Mouse (Mus musculus) c-Kit-positive CD71-positive TER-119-negative erythroid progenitor cells, embryonic 14.5 days (primary cell): Measurements from ENCODE around the gene Mettl8.

ENCODE experiments used
- DNase-seq: peaks from one replicate; pipeline ENCODE4 v3.0.0-alpha.2; 2013; ENCODE audit warnings: low read depth

Mettl8 gene

DNA sequence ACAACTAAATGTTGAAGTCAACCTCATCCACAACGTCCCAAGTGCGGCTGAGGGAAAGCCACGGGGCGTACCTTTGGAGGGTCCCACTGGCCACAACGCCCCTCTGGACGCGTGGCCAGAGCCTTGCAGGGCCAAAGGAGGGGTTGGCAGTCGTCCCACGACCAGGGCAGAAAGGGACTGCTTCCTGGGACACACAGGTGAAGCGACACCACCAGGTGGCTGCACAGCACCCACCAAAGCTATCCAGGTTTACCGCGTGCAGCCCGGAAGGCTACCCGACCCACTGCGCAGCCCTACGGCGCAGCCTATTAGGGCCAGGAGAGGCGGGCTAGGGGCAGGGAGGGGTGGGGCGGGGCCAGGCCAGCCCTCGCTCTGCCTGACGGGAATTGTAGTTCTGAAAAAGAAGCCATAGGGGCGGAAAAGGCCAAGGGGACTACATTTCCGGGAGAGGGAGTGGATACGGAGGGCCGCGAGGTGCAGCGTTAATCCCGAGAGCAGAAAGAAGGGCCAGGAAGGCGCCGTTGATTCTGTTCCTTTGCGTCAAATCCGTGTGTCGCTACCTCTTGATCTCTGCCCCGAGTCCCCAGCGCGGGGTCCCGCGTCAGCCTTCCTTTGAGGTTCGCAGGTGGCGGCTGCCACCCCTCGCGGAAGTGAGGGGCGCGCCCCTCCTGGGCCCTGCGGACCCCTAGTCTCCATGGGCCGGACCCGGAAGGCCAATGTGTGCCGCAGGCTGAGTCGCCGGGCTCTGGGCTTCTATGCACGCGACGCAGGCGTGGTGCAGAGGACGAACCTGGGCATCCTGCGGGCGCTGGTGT, at the start of gene Mettl8, which contains the start of gene Dcaf17:
Gene Mettl8 (minus strand): TSS at position 284 of the 815 bp plus-strand sequence.
Gene Dcaf17 (plus strand): TSS at position 29 of the 815 bp plus-strand sequence.
- DNase-seq = peak; percentile 98

DNA sequence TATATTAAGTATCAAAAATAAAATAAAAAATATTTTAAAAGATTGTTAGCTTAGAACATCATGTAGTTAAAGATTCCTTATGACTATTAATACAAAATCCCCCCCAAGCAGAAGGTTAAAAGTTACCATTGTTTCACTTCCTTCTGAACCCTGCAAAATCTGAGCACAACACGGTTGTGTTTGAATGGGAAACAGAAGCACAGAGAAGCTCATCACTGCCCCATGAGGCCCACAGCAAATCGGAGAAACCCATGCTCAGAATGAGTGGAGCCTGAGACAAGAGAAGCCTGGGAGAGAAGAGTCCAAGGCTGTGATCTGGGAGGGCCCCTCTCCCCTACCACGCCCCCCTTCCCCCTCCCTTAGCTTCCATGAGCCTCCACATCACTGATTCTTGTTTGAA, 49.3 kb upstream of the Mettl8 start:
- DNase-seq = no peak

DNA sequence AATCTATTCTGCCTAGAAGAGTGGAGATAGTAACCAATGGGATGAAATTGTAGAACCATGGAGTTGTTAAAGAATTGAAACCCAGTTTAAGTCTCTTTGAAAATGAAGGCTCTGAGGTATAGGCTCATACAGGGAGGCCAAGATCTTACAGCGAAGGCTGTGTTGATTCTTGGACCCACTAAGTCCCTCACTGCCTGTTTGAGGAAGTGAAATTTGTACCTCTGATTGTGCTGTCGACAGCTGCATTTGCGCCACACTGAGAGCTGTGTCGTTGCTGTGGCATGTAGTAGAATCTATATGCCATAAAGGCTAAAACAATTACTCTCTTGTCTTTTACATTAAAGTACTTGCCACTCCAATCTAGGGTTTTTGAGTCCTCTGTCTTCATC, 47.9 kb upstream of the Mettl8 start:
- no peak for DNase-seq

DNA sequence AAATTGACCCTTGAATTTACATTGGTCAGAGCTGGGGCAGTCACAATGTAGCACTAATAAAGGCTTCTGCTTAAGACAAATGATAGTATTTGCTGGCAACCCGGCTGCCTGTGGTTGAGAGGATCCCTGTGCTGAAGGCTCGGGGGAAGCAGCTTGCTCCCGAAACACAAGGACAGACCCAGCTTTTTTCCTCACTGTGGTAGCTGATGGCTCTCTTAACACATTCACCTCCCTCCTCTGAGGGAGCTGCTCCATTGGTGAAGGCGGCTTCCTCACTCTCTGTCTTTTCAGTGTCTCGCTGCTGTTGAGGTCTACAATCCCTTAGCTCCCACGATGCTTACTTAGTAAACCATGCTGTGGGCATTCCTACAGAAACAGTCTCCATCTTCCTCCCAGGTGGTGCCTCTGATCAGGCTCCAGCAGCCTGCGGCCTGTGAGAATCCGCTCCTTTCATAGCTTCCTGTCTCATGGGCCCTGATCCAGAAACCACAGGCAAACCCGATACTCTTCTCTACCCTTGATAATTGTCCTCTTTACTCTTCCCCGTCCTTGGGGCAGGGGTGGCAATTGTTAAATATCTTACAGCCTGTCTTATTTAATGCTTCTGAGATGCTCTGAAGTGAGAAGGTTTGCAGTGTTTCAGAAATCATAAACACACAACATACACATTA, 47.4 kb upstream of the Mettl8 start:
- DNase-seq = no peak

DNA sequence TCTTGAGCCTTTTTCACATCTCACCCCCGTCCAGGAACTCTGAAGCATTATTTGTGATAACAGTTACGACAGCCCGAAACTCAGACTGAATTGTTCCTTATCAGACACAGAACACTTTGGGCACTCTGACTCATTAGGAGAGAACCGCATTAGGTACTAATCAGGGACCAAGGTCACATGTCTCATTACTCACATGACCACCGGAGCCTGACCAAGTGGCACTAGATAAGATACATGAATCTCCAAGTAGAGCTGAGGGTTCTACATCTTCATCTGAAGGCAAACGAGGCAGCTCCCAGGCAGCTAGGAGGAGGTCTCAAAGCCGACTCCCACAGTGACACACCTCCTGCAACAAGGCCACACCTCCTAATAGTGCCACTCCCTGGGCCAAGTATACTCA, 40.8 kb upstream of the Mettl8 start:
- DNase-seq = peak; percentile 78

DNA sequence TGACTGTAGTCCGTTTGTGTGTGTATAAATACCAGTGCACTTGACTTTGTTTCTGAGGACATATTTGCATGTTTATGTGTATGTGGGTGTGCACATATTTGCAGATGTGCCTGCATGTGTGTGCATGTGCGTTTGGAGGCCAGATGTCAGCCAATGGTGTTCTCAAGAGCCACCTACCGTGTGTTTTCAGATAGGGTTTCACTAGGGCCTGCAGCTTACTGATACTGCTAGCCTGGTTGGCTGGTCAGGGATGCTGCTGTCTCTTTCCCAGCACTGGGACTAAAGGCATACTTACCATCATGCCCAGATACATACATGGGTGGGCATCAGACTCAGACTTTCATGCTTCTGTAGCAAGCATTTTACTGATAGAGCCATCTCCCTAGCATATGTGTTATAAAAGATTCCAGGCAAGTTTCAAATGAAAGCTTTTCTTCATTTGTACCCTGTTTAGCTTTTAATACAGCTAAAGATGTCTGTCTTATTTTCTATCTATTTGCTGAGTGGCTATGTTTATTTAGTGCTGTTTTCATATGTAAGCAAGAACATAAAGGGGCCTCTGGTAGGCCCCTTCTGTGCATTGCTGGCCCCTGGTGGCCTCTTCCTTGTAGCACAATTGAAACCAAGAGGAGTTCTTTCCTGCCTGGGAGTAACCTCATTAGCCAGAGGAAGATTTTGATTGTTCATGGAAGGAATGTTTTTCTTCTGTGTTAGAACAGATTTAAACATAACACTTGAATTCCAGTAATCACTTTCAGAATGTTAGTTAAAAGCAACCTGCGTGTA, 35.5 kb upstream of the Mettl8 start:
- DNase-seq = peak; percentile 54

DNA sequence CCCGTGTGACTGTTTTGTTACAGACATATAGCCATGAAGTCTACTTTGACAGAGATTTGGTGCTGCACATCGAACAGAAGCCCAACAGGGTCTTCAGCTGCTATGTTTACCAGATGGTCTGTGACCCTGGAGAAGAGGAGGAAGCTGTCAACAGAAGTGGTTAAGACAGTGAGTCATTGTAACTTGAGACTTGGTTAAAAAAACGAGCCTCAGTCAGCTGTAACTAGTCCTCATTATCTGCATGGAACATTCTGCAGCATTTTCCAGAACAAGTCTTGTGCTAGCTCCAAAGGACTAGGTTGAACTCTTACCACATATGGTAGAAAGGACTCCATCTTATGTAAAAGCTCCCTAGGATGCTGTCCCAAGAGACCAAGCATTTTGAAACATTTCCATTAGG, 34.4 kb upstream of the Mettl8 start:
- no peak for DNase-seq

DNA sequence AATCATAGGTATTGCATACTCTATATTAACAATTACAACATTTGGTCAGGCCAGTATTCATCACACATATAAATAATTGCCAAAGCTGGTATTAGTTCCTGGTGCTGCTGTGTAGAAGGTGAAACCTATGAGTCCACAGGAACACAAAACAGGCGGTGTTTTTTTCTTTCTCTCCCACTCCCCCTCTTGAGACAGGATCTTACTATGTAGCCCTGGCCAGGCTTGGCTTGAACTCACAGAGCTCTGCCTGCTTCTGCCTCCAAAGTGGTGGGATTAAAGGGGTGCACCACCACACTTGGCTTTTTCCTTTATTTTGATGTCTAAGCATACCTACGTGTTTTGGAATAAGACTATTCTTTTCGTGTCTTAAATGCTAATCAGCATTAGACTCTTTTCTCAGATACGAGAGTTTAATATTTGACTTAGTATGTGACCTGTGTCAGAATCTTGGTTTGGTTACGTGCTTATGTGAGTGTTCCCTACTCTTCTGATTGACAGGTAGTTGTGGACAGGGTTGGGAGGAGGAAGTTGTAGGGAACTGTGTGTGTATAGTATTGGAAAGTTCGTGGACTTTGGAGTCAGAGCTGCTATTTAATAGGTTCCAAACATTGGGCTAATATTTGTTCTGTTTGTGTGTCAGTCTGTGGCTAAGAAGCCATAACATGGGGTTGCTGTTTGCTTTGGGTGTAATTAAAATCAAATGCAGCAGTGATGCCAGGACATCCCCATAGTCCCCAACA, 28.2 kb upstream of the Mettl8 start:
- DNase-seq = no peak

DNA sequence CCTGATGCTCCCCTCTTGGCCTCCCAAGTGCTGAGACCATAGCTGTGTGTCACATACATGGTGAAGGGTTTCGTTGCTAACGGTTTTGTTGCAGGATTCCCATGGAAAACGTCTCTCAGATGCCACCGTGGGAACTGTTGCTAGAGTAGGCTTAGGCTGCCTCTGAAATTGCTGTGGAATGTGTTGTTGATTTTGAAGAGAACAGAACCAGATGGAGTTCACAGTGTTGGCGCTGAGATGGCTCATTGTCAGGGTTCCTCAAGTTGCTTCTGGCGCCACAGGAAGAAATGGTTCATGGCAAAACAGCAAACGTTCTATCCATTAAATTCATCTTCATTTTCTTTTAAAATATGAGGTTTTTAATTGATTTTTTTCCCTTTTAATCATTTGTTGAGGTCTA, 27.0 kb upstream of the Mettl8 start:
- no peak for DNase-seq

DNA sequence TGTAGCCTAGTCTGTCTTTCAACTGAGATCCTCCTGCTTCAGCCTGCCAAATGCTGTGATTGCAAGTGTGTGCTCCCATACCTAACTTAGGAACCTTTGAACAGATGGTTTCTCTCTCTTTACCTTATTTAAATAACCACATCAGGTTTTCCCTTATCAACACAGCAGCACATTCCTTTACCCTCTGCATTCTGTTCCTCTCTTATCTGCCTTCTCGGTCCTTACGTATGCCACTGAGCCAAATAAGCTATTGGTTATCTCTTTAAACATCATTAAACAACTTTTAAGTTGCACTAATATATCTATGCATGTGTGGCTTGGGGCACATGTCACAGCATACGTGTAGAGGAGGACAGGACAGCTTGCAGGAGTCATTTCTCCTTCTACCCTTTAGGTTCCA, 18.4 kb upstream of the Mettl8 start:
- peak; percentile 50 for DNase-seq

DNA sequence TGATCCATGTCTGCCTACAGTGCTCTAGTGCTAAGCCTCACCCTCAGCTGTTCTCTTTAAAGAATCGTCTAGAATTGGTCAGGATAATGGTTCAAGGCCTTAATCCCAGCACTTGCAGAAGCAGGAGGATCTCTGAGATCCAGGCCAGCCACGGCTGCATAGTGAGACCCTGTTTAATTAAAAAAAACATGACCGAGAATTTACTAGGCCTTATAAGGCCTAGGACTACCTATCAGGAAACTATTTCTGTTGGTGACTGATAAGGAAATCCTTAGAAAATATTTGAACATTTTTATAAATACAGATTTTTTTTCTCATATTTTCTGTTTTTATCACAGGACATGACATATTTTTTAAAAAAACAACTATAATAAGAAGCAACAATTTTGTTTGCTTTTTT, 17.9 kb upstream of the Mettl8 start:
- no peak for DNase-seq

DNA sequence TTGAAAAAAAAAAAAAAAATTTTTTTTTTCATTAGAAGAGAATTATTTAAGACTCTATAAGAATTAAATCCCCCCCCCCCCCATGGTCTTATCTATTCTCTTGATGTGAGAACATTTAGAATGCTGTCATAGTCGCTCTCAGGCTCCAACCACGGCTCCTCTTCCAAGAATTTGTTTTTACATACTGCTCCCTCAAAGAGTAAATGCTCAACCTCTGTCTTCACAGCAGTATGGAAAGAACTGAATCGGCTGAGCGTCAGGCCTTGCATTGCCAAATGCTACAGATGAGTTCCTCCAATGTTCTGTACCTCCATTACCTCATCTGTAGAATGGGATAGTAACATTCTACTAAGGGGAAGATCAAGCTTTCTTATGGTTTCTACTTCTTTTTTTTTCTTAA, 16.2 kb upstream of the Mettl8 start:
- no peak for DNase-seq

DNA sequence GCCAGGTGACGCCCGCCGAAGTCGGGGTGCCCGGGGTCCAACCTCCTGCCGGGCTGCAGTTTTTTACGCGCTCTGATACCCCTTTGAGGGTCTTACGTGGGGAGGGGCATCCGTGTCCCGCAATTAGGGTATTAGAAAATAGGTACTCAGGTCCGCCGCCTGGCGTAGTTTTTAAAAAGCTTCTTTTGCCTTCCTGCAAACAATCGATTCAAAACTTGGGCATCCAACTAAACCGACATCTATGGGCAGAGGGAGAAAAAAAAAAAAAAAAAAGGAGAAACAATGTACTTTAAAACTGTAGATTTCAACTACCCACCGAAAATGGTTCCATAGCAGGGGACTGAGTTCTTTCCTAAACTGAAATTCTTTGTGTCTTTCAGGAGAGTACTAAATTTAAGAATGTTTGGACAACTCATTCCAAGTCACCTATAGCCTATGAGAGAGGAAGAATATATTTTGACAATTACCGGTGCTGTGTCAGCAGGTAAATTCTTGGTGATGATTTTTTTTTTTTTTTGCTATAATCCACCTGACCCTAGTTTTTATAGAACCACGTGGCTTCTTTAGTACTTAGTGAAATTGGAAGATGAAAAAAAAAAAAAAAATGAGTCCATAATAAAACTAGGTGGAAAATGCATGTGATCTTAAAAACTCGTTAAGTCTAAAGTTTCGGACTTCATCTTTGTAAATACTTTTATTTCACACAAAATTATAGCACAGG, 892 bp upstream of the Mettl8 start:
- no peak for DNase-seq

DNA sequence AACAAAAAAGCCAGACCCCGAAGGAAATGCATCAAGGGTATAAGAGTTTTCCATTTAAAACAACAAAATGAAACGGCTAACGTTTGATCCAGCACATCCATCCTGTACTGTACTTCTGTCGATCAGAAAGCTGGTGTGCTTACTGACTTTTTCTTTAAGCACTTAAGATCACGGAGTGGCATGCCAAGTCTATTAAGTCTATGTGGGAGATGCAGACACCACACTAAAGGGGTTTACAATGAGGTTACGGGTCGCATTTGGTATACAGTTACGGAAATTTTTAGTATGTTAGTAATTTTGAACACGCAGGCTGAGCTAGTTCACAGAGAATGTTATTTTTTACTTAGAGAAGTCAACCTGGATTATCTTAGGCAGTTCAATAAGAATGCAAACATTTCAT, 667 bp downstream of the Mettl8 start:
- DNase-seq = no peak

DNA sequence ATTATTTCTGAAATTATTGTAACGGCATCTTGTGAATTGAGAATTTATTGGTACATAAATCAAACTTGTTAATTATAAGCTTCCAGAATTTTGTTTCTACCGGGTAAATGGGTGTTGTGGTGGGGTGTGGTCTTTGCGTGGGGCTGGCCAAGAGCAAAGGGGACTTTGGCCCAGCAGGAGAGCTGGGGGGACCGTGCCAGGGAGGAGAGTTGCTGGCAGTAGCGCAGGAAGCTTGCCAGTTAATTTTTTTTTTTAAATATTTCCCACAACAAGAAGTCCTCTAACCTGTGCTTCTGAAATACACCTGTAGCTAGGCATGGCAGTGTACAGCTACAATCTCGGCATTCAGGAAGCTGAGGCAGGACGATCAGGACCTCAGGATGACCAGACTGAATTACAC, 4.9 kb downstream of the Mettl8 start:
- no peak for DNase-seq

DNA sequence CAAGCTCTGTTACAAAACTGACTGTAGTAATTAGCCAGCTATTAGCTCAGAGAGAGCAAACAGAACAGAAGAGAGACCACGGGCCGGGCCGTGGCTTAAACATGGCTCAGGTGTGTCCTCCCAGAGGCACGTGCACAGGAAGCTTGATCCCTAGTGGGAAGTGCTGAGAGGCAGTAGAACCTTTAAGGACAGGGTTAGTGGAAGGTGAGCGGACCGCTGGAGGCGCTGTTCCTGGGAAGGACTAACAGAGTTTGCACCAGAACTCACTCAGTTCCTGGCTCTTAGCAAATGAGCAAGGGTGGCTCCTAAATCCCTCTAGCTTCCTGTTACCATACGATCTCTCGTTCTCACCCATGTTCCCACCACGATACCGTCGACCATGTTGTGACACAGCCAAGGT, 6.5 kb downstream of the Mettl8 start:
- no peak for DNase-seq

DNA sequence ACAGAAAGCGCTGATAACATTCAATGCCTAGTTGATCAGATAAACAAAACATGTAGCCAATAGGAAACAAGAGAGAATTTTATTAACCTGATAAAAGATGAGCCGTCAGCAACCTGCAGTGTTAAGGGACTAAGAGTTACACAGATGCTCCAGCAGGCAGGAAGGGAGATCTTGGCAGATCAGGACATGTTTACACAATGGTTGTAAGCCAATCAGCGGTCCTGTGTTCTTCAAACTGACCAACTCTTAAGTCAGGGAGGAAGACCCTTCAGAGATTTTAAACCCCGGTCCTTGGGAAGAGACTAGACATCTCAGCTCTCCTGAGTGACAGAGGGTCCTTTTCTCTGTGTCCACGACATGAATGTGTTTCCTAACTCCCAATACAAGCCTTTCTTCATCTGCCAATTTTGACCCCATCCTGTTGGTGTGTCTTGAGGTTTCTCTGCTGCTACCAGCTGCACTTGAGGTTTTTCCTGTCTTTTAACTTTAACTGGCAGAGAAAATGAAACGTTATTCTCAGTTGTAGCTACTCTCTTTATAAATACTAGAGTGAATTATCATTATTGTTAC, 8.5 kb downstream of the Mettl8 start:
- DNase-seq = no peak

DNA sequence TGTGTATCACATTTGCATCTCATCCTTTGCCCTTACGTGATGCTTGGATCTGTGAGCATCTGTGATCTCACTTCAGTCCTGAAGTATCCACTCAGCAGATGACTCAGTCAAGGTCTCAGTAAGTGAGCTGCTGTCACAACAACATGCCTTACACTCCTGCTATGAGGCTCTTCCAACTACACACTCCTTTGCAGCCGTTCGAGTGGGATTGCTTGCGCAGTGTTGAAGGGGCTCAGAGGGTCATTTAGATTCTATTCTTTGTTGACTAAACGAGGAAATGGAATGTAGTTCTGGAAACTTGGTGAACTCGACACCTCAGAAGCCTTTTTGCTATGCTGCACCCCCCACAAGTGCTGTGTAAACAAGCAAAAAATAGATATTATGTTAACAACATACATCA, 9.2 kb downstream of the Mettl8 start:
- DNase-seq = no peak

DNA sequence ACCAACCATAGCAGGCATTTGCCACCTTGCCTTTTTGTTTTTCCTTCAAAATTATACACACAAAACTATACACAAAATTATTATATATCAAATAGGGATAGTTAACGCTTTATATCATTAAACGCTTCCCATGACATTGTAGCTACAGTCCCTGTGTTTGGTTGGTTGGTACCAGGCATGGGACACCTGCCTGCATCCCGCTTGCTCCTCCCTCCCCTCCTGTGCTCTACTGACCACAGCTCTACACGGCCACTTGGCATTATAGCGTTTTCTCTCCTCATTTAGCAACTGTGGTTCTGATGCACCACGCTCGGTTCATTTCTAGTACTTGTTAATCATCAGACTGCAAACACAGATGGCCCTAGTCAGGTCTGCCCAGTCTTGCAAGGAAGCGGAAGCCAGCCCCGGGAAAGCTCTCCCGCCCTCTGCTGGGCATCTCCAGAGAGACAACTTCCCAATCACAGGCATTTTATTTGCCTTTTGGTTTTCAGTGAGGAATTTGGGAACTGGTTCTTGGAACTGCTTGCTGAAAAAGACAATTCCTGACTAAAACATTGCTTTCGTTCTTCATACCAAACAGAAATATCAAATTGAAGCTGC, 15.8 kb downstream of the Mettl8 start:
- DNase-seq = no peak

DNA sequence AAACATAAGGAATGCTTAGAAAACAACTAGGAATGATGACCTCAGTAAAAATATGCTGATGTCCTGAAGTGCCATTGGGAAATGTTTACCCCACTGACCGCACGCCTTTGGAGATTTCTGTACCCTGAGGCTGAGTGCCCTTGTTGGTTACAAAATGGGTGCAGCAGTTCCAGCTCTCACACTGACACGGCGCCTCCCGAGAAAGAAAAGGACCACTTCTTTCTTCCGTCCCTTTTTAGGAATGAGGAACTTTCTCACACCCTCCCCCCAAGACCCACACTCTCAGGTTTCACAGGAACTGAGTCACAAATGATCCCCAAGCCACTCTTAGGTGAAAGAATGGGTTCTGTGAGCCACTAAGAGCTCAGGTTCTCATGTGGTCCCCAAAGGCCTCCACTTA, 17.9 kb downstream of the Mettl8 start:
- no peak for DNase-seq

DNA sequence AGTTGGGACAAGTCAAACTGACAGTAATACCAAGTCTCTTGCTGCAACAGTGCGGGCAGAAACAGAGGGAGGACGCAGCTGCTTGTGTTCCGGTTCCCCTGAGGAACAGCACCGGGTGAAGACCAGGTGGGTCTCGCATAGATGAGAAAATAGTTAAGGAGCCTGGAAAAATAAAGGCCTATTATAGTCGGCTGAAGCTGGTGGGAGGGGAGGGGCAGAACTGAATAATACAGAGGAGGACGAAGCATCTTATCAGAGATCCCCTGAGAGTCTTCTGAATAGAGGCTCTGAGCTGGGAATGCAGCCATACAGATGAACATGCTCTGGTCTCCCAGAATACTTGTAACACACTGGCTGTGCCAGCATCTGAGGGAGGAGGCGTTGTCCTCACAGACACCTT, 21.4 kb downstream of the Mettl8 start:
- DNase-seq = no peak
